Mouse (Mus musculus): ENCODE measurements around the gene Ap2a1.
"Not testable (repeated sequence)": the region's sequence is repeated elsewhere in the genome, so short reads cannot be mapped to it uniquely, and the experiment has no call there.

Gene Ap2a1

DNA sequence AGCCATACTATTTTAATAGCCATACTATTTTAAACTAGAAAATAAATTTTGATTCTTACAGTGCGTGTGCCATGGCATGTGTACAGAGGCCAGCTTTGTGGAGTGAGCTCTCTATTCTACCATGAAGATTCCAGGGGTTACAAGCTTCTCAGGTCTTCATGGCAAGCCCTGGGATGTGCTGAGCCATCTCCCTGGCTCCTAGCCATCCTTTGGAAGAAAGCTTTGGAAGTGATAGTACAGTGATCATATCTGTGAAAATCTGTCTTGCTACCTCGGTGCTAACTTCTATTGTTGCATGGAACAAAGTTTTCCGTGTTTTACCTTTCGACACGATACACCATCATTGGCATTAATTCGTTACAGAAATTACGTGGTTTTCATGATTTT lies 34.1 kb downstream of the Ap2a1 start:
- DNase-seq (ENCODE audit: low spot score in 2 of 2), result no peak

DNA sequence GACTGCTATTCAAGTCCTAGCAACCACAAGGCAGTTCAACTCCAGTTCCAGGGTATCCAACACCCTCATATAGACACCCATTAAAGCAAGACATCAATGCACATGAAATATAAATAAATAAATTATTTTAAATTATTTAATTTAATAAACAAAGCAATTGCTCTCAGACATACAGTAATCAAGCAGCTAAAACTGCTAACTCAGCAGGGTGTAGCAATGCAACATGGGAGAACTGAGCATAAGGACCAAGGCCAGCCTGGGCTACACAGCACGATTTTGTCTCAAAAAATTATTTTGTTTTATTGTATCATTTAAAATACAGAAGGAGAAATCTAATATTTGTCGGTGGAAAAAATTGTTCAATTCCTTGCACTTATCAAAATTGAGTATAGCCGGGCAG lies 35.1 kb downstream of the Ap2a1 start:
- DNase-seq (ENCODE audit: low spot score in 2 of 2), result no peak

DNA sequence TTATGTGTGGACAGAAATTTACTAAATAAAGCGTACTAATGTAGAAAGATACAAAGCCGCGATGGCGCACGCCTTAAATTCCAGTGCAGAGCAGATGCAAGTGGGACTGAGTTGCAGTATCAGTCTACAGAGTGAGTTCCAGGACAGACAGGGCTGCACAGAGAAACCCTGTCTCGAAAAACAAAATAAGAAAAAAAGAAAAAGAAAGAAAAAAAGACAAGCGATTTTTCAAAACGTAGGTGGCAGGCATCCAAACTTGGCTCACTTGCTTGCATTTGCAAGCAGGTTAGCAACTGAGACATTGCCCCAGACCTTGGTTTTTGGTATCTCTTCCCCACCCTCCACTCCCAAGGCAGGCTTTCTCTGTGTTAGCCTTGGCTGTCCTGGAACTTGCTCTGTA lies 36.1 kb downstream of the Ap2a1 start:
- DNase-seq (ENCODE audit: low spot score in 2 of 2), result no peak

DNA sequence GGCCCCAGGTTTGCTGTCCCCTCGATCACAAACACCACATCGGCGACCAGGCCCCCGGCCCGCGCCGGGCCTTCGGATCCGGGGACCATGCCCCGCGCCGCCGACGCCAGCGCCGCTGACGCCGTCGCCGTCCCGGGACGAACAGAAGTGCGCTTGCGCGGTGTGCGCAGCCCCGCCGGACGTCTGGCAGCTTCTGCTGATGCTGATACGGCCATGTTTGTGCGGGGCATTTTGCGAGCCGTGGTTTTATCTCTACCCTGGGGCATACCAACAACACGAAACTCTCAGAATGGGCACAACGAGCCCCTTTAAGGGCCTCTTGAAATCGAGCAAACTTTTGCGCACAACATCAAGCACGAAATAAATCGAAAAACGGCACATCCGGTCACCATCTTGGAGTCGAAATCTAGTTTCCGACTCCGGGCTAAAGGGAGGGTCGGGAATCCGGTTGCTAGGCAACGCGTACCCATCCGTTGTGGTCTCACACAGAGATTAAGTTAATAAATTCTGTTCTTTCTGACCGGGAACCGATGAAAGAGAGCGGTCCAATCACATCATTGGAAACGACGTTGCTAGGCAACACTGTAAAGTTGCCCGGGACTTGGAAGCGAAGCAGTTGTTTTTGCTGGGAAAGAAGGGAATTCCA lies 36.9 kb downstream of the Ap2a1 start, which contains the start of gene Med25:
Gene Med25, minus strand, starts transcription at position 437 of the 646 bp plus-strand sequence.
- peak; percentile 72 to 87 for DNase-seq (ENCODE audit: low spot score in 2 of 2)

DNA sequence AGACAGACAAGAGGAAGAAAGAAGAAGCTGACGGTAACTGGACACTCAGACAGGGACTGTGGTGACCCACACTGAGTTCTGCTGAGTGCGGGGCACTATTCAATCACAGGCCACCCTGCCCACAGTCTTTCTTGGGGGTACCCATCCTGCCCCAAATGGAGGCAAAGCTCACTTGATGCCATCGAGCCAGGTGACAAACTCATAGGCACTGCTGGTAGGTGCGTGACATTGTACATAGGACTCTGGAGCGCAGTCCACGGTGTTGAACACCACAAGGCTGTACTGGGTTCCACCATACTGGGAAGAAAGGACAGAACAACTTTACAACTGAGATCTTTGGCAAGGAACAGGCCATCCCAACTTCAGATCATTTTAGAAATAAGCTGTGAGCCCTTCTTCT lies 37.7 kb downstream of the Ap2a1 start:
- DNase-seq (ENCODE audit: low spot score in 2 of 2), result no peak

DNA sequence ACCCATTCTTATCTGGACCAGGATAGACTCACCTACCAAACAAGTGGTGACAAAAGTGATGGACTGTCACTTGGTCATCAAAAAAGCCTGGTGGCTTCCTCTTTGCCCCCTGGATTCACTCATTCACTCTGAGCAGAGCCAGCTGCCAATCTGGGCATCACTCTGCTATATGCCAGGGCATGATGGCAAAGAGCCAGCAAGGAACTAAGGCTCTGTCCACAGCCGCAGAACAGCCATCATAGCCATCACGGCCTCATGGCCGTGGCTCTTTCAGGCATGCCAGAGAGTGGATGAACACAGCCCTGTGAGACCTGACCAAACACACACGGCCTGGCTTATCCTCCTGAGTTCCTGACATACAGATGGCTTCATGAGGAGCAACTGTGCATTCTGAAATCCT lies 38.6 kb downstream of the Ap2a1 start:
- peak in 1 of 2 experiments; percentile 52 for DNase-seq (ENCODE audit: low spot score in 2 of 2)

DNA sequence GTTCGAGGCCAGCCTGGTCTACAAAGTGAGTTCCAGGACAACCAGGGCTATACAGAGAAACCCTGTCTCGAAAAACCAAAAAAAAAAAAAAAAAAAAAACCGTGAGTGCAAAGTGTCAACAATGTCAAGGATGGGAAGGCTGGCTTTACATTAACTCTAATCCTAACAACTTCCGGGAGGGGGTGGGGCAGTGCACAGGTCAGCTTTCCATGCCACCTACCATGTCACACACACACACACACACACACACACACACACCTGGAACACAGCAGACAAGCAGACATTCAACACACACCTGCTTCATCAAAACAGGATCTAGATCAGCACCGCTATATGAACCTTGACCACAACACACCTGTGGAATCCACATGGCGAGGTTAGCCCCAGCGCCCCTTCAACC lies 39.1 kb downstream of the Ap2a1 start:
- no peak for DNase-seq (ENCODE audit: low spot score in 2 of 2)

DNA sequence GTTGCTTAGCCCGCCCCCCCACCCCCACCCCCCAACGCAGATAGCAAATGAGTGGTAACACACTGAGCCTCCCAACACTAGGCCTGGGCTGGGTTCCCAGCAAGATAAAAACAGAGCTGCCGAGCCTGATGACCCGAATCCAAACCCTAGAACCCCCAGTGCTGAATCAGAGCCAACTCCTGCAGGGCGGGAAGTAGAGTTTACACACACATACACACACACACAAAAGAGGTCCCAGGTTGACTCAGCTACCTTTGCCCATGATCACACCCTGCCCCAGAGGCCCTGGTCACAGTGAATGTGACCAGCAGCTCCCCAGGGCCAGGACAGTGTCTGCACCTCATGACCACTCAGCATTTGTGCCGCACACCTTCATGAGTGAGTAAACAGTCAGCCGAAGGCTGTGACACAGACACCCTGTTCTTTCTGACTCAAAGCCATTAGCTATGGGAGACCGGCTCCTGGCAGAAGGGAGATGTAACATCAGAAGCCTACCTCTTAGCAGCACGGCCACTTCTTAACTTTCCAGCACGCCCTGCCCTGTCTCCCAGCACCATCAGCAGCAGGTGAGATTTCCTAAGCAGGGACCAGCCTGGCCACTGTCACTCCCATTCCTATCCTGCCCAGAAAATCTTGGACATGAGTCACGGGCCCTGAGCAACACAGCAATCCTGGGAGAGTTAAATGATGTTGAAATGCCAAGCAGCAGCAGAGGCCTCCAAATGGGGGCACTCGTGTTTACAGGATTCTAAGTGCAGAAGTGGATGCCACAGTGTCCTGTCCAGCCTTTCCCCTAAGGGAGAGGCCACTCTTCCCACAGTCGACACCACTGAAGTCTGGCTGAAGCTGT lies 40.8 kb downstream of the Ap2a1 start:
- DNase-seq (ENCODE audit: low spot score in 2 of 2), result no peak

DNA sequence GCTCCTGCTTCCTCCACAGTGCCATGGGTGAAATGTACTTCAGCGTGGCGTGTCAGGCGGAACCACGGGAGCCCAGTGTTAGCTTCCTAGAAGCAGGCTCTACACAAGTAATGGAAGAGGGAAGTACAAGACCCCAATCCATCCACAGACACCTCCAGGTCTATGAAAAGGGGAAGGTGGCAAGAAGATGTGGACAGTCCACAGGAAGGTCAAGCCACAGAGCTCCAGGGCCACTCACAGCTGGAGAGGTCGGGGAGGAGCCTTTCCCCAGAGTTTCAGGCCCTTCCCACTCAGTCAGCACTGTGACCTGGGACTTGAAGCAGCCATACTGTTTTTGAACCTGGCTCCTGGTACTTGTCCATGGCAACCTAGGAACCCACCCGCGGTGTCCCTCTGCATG lies 42.3 kb downstream of the Ap2a1 start:
- DNase-seq (ENCODE audit: low spot score in 2 of 2), result no peak

DNA sequence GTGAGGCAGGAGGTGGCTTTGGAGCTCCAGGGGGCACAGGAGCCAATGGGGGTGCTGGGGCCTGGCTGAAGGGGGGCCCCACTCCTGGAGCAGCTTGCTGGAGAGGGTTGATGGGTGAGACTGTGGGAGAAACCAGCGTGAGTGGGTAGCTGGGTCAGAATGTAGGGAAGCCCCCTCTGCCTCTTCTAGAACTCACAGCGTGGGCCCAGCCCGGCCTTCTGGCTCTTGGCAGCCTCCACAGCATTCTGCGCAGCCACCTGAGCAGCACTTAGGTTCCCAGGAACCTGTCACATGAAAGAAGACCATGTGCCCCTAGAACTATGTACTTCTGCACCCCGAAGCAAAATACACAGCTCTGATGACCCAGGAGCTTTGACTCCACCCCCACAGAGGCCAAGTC lies 44.7 kb downstream of the Ap2a1 start:
- no peak for DNase-seq (ENCODE audit: low spot score in 2 of 2)

DNA sequence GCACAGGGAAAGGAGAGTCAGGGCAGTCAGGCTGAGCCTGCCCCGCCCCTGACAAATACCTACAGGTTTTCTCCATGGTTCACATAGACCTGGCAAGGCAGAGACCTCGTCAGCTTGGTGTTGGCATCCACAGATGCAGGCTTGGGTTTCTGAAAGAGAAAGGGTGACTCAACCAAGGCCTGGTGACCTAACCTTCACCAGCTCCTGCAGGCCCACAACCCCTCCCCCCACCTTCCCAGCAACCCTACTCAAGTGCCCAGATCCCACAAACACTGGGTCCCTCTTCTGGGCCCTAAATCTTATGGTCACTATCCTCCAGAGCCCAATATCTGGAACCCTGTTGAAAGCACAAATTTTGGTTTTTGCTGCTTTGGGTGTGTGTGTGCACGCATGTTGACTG lies 46.3 kb downstream of the Ap2a1 start:
- DNase-seq (ENCODE audit: low spot score in 2 of 2), result no peak

DNA sequence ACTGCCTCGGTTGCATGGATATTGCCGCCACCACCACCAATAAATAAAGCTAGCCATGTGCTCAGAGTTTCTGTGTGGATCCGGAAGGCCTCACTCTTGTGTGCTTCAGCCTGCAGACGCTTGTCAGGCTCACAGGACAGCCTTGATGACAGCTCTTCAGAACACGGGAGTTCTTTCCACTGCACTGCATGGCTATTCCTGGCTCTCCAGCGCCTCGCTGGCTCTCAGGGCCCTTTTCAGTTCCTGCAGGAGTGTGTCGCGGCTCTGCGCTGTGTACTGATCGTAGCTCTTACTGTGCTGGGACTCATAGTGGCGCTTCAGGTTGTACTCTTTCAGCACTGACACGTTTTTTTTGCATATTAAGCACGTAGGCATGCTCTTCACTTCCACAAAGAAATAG lies 51.5 kb downstream of the Ap2a1 start:
- no peak for DNase-seq (ENCODE audit: low spot score in 2 of 2)

DNA sequence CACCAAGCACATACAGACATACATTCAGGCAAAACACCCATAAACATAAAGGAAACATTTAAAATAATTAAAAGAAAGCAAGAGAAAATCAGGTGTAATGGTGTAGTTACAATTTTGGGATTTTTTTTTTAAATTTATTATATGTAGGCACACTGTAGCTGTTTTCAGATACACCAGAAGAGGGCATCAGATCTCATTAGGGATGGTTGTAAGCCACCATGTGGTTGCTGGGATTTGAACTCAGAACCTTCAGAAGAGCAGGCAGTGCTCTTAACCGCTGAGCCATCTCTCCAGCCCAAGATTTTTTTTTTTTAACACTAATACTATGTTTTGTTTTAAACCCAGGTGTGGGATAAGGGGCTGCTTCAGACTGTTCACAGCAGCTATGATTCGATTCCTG lies 57.5 kb downstream of the Ap2a1 start:
- DNase-seq (ENCODE audit: low spot score in 2 of 2), result not testable (repeated sequence)

DNA sequence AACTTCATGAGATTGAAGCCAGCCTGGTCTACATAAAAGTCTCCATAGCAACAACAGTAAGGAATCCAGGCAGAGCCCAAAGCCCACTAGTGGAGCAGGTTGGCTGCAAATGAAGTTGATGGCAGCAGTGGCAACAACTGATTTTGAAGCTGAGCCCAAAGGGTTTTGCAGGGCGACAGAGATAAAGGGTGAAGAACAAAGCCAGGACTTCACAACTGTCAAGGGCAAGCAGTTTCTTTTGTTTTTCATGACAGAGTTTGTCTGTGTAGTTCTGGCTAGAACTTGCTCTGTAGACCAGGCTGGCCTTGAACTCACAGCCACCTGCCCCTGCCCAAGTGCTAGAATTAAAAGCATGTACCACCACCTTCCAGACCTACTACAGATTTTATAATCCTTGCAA lies 58.1 kb downstream of the Ap2a1 start:
- DNase-seq (ENCODE audit: low spot score in 2 of 2), result no peak

DNA sequence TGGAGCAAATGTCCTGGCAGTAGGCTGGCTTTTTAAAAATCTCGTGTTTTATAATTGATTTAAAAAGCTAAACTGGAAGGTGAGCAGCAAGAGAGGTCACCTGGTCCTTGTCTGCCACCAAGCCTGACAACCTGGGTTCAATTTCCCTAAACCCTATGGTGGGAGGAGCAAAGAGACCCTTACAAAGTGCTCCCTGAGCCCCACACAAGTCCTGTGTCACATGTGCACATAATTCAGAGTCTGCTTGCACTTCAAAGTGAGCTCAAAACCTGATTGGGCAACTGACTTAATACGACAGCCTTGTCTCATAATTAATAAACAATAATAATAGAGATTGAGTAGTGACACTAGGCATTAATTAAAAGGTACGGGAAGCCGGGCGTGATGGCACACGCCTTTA lies 58.7 kb downstream of the Ap2a1 start:
- DNase-seq (ENCODE audit: low spot score in 2 of 2), result no peak

DNA sequence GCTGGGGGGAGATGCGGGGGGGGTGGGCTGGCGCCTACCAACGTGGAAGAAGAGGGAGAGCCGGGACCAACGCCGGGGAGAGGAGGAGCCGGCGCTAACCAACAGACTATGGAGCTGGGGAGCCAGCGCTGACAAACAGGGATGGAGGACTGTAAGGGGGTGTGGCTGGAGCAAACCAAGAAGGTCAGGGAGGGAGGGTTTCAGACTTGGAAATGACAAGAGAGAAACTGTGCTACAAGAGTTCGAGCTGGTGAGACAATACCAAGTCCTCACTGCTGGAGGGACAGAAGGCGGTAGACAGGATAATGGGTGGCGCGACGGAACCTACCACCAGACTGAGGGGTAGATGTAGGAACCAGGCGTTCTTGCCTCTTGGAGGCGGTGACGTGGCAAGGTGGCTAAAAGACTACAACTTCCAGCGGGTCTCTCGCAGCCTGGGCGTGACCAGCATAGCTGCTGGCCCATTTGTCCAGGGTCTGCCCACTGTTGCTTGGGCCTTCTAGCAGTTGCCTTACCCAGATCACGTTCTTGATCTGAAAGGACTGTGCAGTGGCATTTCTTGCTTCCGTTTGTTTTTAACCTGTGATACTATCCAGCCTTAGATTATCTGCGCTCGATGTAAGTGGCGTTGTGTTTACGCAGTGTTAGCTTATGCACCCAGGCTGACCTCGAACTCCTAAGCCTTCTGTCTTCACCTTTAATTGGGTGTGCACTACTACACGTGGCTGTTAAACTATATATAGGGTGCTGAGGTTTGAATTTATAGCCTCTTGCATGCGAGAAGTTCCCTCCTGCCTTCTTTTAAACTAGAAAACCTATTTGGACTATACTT lies 59.4 kb downstream of the Ap2a1 start, which contains the start of gene Ptov1:
Gene Ptov1, minus strand, starts transcription at position 92 of the 832 bp plus-strand sequence.
- DNase-seq (ENCODE audit: low spot score in 2 of 2), result peak; percentile 87 to 93

DNA sequence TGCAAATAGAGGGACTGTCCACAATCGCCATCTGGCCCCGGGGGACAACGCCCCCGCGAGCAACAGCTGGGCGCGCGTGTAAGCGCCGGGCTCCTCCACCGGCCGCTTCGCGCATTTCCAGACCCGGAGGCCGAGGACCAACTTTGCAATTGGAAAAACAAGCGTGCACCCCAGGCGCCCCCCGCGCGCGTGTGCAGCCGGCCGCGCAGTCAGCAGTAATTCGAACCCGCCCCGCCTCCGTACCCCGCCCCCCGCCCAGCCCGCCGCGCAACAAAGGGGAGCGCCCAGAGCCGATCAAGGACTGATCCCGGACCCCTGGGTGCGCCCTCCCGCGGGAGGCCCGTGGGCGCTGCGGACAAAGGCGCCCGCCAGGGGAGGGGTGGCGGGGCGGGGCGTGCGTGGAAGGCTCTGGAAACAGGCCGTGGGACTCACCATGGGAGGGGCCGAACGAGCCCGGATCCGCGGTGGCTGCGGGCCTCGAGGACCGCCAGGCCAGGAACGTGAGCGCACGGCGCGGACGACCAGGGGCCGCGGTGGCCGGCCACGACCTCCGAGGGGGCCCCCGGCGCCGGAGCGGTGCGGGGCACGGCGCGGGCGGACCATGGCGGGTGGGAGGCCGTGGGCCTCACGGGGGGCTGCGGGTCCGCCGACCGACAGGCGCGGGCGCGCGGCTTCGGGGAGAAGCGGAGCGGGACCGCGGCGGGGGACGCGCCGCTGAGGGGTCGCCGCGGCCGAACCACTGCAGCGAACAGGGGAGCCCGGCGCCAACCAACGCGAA lies 60.2 kb downstream of the Ap2a1 start:
- DNase-seq (ENCODE audit: low spot score in 2 of 2), result peak in 1 of 2 experiments; percentile 57

DNA sequence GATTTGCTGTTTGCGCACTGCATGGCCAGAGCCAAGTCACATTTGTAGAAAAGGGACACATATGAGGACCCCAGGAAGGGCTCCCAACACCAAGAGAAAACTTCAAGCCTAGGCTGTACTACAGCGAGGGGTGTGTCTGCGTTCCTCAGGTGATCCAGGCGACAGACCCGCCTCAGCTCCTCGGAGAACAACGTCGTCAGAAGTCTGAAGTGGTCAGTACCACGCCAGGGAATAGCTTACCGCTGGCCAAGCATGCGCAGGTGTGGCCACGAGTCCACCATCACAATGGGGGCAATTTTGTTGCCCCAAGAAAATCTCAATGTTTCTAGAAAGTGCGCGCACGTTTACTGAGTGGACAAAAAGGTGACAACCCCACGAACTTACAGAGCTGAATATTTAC lies 60.8 kb downstream of the Ap2a1 start:
- DNase-seq (ENCODE audit: low spot score in 2 of 2), result no peak

DNA sequence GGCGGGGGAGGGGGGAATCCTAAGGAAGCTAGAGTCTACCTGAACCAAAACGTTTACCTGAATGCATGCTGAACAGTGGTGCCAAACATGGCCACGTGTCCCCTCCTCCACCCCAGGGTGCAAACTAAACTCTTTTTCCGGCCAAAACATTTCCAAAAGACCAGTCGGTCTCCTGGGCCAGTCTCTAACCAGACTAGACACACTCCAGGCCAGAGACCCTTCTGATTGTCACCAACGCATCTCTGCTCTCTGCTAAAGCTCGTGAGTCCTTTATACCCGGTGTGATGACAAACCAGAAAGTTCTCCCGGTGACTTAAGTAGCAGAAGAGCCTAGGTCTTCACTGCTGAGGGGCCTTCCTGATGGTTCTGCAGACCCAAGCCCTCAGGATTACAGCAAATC lies 61.5 kb downstream of the Ap2a1 start:
- DNase-seq (ENCODE audit: low spot score in 2 of 2), result no peak

DNA sequence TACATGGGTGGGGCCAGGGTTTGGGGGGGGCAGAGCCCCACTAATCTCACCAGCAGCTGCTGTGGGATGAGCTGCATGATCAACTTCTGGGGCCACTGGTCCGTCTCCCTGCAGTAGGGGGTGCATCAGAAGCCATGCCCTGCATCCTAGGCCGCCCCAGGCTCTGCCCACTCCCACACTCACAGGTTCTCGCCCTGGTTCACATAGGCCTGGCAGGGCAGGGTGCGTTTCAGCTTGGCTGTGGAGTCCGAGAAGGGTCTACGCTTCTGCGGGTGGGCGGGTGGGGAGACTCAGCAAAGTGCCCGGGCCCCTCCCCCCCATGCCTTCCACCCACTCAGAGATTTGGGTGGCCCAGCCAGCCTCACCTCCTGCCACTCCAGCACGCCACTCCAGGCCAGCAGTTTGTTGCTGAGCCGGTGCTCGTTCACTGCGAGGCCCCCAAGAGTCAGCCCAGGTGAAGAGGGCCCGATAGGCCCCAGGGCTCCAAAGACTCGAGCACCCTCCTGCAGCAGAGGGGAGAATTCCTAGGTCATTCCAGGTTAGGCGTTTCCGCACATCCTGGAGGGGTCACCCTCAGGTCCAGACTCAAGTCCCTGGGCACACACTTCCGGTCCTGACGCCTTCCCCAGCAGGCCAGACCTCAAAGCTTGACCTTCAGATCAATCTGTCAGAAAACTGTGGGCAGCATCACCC lies 62.1 kb downstream of the Ap2a1 start:
- DNase-seq (ENCODE audit: low spot score in 2 of 2), result no peak

Measured in cerebellum, postnatal 4 days (tissue).